Mouse (Mus musculus) myocyte (in vitro differentiated cells): ENCODE measurements at regions not wholly inside any gene's neighbourhood (a gene's known extent, or its start where the extent isn't known, plus 50 kb on each side); places are given as distances from the start of the nearest gene placed in this dataset.

ENCODE experiments used
- E2F4 ChIP-seq: IDR thresholded peaks from one replicate; pipeline ENCODE4 v1.6.1; 2011; ENCODE audit warnings: mild to moderate bottlenecking, control low read depth, moderate library complexity; ENCODE audit not compliant: insufficient read depth
- POLR2A ChIP-seq: IDR thresholded peaks from one replicate; pipeline ENCODE4 v1.6.1; 2011; ENCODE audit warnings: low read depth, mild to moderate bottlenecking, control low read depth, moderate library complexity; ENCODE audit not compliant: insufficient read length
- USF1 ChIP-seq: IDR thresholded peaks from one replicate; pipeline ENCODE4 v1.6.1; 2011; ENCODE audit warnings: low read depth, mild to moderate bottlenecking, control low read depth, moderate library complexity

DNA sequence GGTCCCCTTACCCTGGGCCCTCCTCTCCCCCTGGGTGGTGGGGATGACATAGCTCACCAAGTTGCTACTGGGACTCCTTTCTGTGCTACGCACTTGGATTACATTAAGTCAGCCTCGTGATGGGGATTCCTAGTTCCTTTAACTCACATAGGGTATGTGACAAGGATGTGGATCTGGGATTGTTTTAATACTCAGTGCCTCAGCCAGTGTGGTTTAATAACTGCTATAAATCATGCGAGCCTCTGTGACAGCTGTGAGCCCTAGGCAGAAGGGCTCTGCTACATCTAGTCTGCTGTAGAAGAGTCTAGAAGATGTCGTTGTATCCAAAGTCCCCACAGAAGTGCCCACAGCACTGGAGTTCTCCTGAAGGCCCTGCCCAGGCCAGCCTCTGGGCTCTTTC, 796.5 kb upstream of the Car8 start:
- no peak for TF ChIP-seq USF1
- no peak for TF ChIP-seq POLR2A
- no peak for TF ChIP-seq E2F4
